Mouse (Mus musculus): ENCODE data around the gene Hsd17b6. TPM values are rescaled to one million over a fixed set of nuclear protein-coding genes. Genes with fewer than 3 reads are reported as not detected.
"Not testable (repeated sequence)": the region's sequence is repeated elsewhere in the genome, so short reads cannot be mapped to it uniquely, and the experiment has no call there.

Hsd17b6 gene
- polyA plus RNA-seq (2011; ENCODE audit: insufficient read depth, insufficient read length, low read depth, missing spikeins), result not detected in 2 replicates

- TF ChIP-seq EP300 (IDR thresholded peaks at IDR 0.05; ENCODE audit: insufficient read depth, low read depth, low read length) (no peak), POLR2A (IDR thresholded peaks at IDR 0.05; ENCODE audit: insufficient read depth, low read length) (no peak), CTCF (IDR thresholded peaks at IDR 0.05; ENCODE audit: low read depth, low read length) (no peak)
- H3K27ac ChIP-seq (ENCODE audit: insufficient read depth, low read length), result no peak within 1 kb of the TSS
- H3K36me3 ChIP-seq (ENCODE audit: control insufficient read depth, insufficient read depth, low read length, poor library complexity, severe bottlenecking), result no peaks in the 10 kb centered on the region
- no peaks in the 10 kb centered on the region for H3K27me3 ChIP-seq (ENCODE audit: control insufficient read depth, insufficient read depth, low read length, poor library complexity, severe bottlenecking)
- no peak within 1 kb of the TSS for H3K4me3 ChIP-seq (ENCODE audit: low read depth, low read length)
- H3K9me3 ChIP-seq (replicated peaks; ENCODE audit: control insufficient read depth, insufficient read depth, low read length, poor library complexity, severe bottlenecking), result no peaks in the 10 kb centered on the region
- H3K9ac ChIP-seq (ENCODE audit: low read depth, poor library complexity, severe bottlenecking), result no peak within 1 kb of the TSS
- H3K4me1 ChIP-seq (ENCODE audit: control insufficient read depth, insufficient read depth, low read length), result no peaks in the 10 kb centered on the region
Observed at GRCm38 (mm10) chr10:128007446-128007845, at the start of gene Hsd17b6. Gene Hsd17b6 (minus strand): TSS chr10:128007611.

GRCm38 (mm10) chr10:128053001-128053400, 45.6 kb upstream of the Hsd17b6 start:
- peaks cover 21% of the 10 kb centered on the region for H3K36me3 ChIP-seq (ENCODE audit: control insufficient read depth, insufficient read depth, low read length, poor library complexity, severe bottlenecking)
- no peak overlapping the region for H3K4me3 ChIP-seq (ENCODE audit: low read depth, low read length)
- no peak for TF ChIP-seq EP300 (IDR thresholded peaks at IDR 0.05; ENCODE audit: insufficient read depth, low read depth, low read length)
- no peak for TF ChIP-seq CTCF (IDR thresholded peaks at IDR 0.05; ENCODE audit: low read depth, low read length)
- no peak for TF ChIP-seq POLR2A (IDR thresholded peaks at IDR 0.05; ENCODE audit: insufficient read depth, low read length)
- no peak overlapping the region for H3K9ac ChIP-seq (ENCODE audit: low read depth, poor library complexity, severe bottlenecking)
- H3K9me3 ChIP-seq (replicated peaks; ENCODE audit: control insufficient read depth, insufficient read depth, low read length, poor library complexity, severe bottlenecking), result no peaks in the 10 kb centered on the region
- no peaks in the 10 kb centered on the region for H3K27me3 ChIP-seq (ENCODE audit: control insufficient read depth, insufficient read depth, low read length, poor library complexity, severe bottlenecking)
- H3K4me1 ChIP-seq (ENCODE audit: control insufficient read depth, insufficient read depth, low read length), result no peaks in the 10 kb centered on the region
- H3K27ac ChIP-seq (ENCODE audit: insufficient read depth, low read length), result no peak overlapping the region

- not testable (repeated sequence) for H3K27me3 ChIP-seq (ENCODE audit: control insufficient read depth, insufficient read depth, low read length, poor library complexity, severe bottlenecking); H3K9ac ChIP-seq (ENCODE audit: low read depth, poor library complexity, severe bottlenecking); H3K4me1 ChIP-seq (ENCODE audit: control insufficient read depth, insufficient read depth, low read length); H3K9me3 ChIP-seq (replicated peaks; ENCODE audit: control insufficient read depth, insufficient read depth, low read length, poor library complexity, severe bottlenecking); H3K4me3 ChIP-seq (ENCODE audit: low read depth, low read length); H3K27ac ChIP-seq (ENCODE audit: insufficient read depth, low read length)
- peaks cover 28% of the 10 kb centered on the region for H3K36me3 ChIP-seq (ENCODE audit: control insufficient read depth, insufficient read depth, low read length, poor library complexity, severe bottlenecking)
Observed at GRCm38 (mm10) chr10:128052136-128052535, 44.7 kb upstream of the Hsd17b6 start.

- H3K27ac ChIP-seq (ENCODE audit: insufficient read depth, low read length), result no peak overlapping the region
- no peaks in the 10 kb centered on the region for H3K4me1 ChIP-seq (ENCODE audit: control insufficient read depth, insufficient read depth, low read length)
- no peak for TF ChIP-seq EP300 (IDR thresholded peaks at IDR 0.05; ENCODE audit: insufficient read depth, low read depth, low read length)
- no peak for TF ChIP-seq POLR2A (IDR thresholded peaks at IDR 0.05; ENCODE audit: insufficient read depth, low read length)
- no peak for TF ChIP-seq CTCF (IDR thresholded peaks at IDR 0.05; ENCODE audit: low read depth, low read length)
- no peaks in the 10 kb centered on the region for H3K9me3 ChIP-seq (replicated peaks; ENCODE audit: control insufficient read depth, insufficient read depth, low read length, poor library complexity, severe bottlenecking)
- H3K4me3 ChIP-seq (ENCODE audit: low read depth, low read length), result no peak overlapping the region
- no peak overlapping the region for H3K9ac ChIP-seq (ENCODE audit: low read depth, poor library complexity, severe bottlenecking)
- peaks cover 34% of the 10 kb centered on the region for H3K36me3 ChIP-seq (ENCODE audit: control insufficient read depth, insufficient read depth, low read length, poor library complexity, severe bottlenecking)
- H3K27me3 ChIP-seq (ENCODE audit: control insufficient read depth, insufficient read depth, low read length, poor library complexity, severe bottlenecking), result no peaks in the 10 kb centered on the region
Observed at GRCm38 (mm10) chr10:128051589-128051988, 44.2 kb upstream of the Hsd17b6 start.

GRCm38 (mm10) chr10:128050355-128050754, 42.9 kb upstream of the Hsd17b6 start:
- peaks cover 46% of the 10 kb centered on the region for H3K36me3 ChIP-seq (ENCODE audit: control insufficient read depth, insufficient read depth, low read length, poor library complexity, severe bottlenecking)
- no peak overlapping the region for H3K9ac ChIP-seq (ENCODE audit: low read depth, poor library complexity, severe bottlenecking)
- no peaks in the 10 kb centered on the region for H3K4me1 ChIP-seq (ENCODE audit: control insufficient read depth, insufficient read depth, low read length)
- no peak overlapping the region for H3K27ac ChIP-seq (ENCODE audit: insufficient read depth, low read length)
- TF ChIP-seq EP300 (IDR thresholded peaks at IDR 0.05; ENCODE audit: insufficient read depth, low read depth, low read length) (no peak), CTCF (IDR thresholded peaks at IDR 0.05; ENCODE audit: low read depth, low read length) (no peak), POLR2A (IDR thresholded peaks at IDR 0.05; ENCODE audit: insufficient read depth, low read length) (no peak)
- no peaks in the 10 kb centered on the region for H3K27me3 ChIP-seq (ENCODE audit: control insufficient read depth, insufficient read depth, low read length, poor library complexity, severe bottlenecking)
- H3K4me3 ChIP-seq (ENCODE audit: low read depth, low read length), result no peak overlapping the region
- no peaks in the 10 kb centered on the region for H3K9me3 ChIP-seq (replicated peaks; ENCODE audit: control insufficient read depth, insufficient read depth, low read length, poor library complexity, severe bottlenecking)

GRCm38 (mm10) chr10:128049741-128050140, 42.3 kb upstream of the Hsd17b6 start:
- no peaks in the 10 kb centered on the region for H3K9me3 ChIP-seq (replicated peaks; ENCODE audit: control insufficient read depth, insufficient read depth, low read length, poor library complexity, severe bottlenecking)
- H3K27ac ChIP-seq (ENCODE audit: insufficient read depth, low read length), result no peak overlapping the region
- H3K9ac ChIP-seq (ENCODE audit: low read depth, poor library complexity, severe bottlenecking), result no peak overlapping the region
- H3K4me1 ChIP-seq (ENCODE audit: control insufficient read depth, insufficient read depth, low read length), result no peaks in the 10 kb centered on the region
- no peaks in the 10 kb centered on the region for H3K27me3 ChIP-seq (ENCODE audit: control insufficient read depth, insufficient read depth, low read length, poor library complexity, severe bottlenecking)
- peaks cover 52% of the 10 kb centered on the region for H3K36me3 ChIP-seq (ENCODE audit: control insufficient read depth, insufficient read depth, low read length, poor library complexity, severe bottlenecking)
- TF ChIP-seq CTCF (IDR thresholded peaks at IDR 0.05; ENCODE audit: low read depth, low read length), result no peak
- TF ChIP-seq EP300 (IDR thresholded peaks at IDR 0.05; ENCODE audit: insufficient read depth, low read depth, low read length), result no peak
- no peak for TF ChIP-seq POLR2A (IDR thresholded peaks at IDR 0.05; ENCODE audit: insufficient read depth, low read length)
- H3K4me3 ChIP-seq (ENCODE audit: low read depth, low read length), result no peak overlapping the region

Measured in ES-Bruce4 (cell line).